Mouse (Mus musculus) cortical plate, adult 2 months (tissue): ENCODE measurements around the gene Rpl9-ps6. TPM values are rescaled to one million over a fixed set of nuclear protein-coding genes. Genes with fewer than 3 reads are reported as not detected.

Experiments used
- H3K27ac ChIP-seq: fragments of 200-500 bp; 2 replicates; pipeline ENCODE4 v1.5.1; 2012; ENCODE audit warnings: low read length, control low read depth, inconsistent platforms; ENCODE audit not compliant: insufficient read depth
- H3K4me1 ChIP-seq: fragments of 200-500 bp; 2 replicates; pipeline ENCODE4 v1.6.1; 2011; ENCODE audit warnings: low read length; ENCODE audit not compliant: control insufficient read depth, insufficient read depth
- H3K4me3 ChIP-seq: fragments of 200-500 bp; 2 replicates; pipeline ENCODE4 v1.5.1; 2011; ENCODE audit warnings: mild to moderate bottlenecking, low read length, control low read depth; ENCODE audit not compliant: insufficient read depth
- CTCF ChIP-seq: fragments of 200-500 bp; IDR thresholded peaks from 2 replicates; pipeline ENCODE4 v1.5.1; 2011; ENCODE audit warnings: mild to moderate bottlenecking, control low read depth, low read length; ENCODE audit not compliant: insufficient read depth; ENCODE audit errors: extremely low read depth
- POLR2A ChIP-seq: fragments of 200-500 bp; IDR thresholded peaks from 2 replicates; pipeline ENCODE4 v1.6.1; 2011; ENCODE audit warnings: mild to moderate bottlenecking, low read length, control low read depth; ENCODE audit not compliant: insufficient read depth; ENCODE audit errors: extremely low read depth
- polyA plus RNA-seq: library from polyadenylated mRNA; depleted of rRNA; stranded (reverse); fragments of >200 nt; gene quantifications from 2 replicates; pipeline ENCODE4 v1.2.3, GENCODE M21; 2012

Rpl9-ps6 gene
- polyA plus RNA-seq, 1 experiment = 46.1 TPM

GRCm38 (mm10) chr19:32485681-32486105 is 19.3 kb upstream of the Rpl9-ps6 start, which contains the start of gene Minpp1:
Gene Minpp1, plus strand, starts transcription at chr19:32485769.
- Histone ChIP-seq H3K4me3 (peak within 1 kb of the TSS; percentile 62), H3K4me1 (no peaks in the 10 kb centered on the region), H3K27ac (peak within 1 kb of the TSS; percentile 62; the same call in 1 of the 2 replicates)
- peak; percentile 65; the same call in 1 of the 2 replicates for TF ChIP-seq POLR2A
- no peak for TF ChIP-seq CTCF

- H3K4me1 ChIP-seq = no peaks in the 10 kb centered on the region
- H3K4me3 ChIP-seq = peak overlapping the region; percentile 62
- TF ChIP-seq POLR2A (no peak), CTCF (no peak)
- no peak overlapping the region for H3K27ac ChIP-seq
Observed at GRCm38 (mm10) chr19:32484941-32485660, 18.7 kb upstream of the Rpl9-ps6 start.

- TF ChIP-seq CTCF (no peak), POLR2A (no peak)
- no peak overlapping the region for H3K27ac ChIP-seq
- H3K4me1 ChIP-seq = no peaks in the 10 kb centered on the region
- H3K4me3 ChIP-seq = no peak overlapping the region
Observed at GRCm38 (mm10) chr19:32481511-32481910, 15.1 kb upstream of the Rpl9-ps6 start.

GRCm38 (mm10) chr19:32480791-32481442 is 14.5 kb upstream of the Rpl9-ps6 start:
- TF ChIP-seq POLR2A (no peak), CTCF (no peak)
- Histone ChIP-seq H3K27ac (no peak overlapping the region), H3K4me1 (no peaks in the 10 kb centered on the region), H3K4me3 (no peak overlapping the region)

- H3K27ac ChIP-seq = no peak overlapping the region
Observed at GRCm38 (mm10) chr19:32480255-32480654, 13.9 kb upstream of the Rpl9-ps6 start.

GRCm38 (mm10) chr19:32476712-32477052 is 10.3 kb upstream of the Rpl9-ps6 start:
- Histone ChIP-seq H3K27ac (no peak overlapping the region), H3K4me1 (no peaks in the 10 kb centered on the region), H3K4me3 (no peak overlapping the region)
- no peak for TF ChIP-seq POLR2A
- no peak for TF ChIP-seq CTCF

More at GRCm38 (mm10) chr19:32480255-32480654, 13.9 kb upstream of the Rpl9-ps6 start:
- Histone ChIP-seq H3K4me1 (no peaks in the 10 kb centered on the region), H3K4me3 (no peak overlapping the region)
- TF ChIP-seq CTCF = no peak
- TF ChIP-seq POLR2A = no peak

- Histone ChIP-seq H3K4me1 (no peaks in the 10 kb centered on the region), H3K27ac (no peak overlapping the region), H3K4me3 (no peak overlapping the region)
- no peak for TF ChIP-seq CTCF
- no peak for TF ChIP-seq POLR2A
Observed at GRCm38 (mm10) chr19:32476016-32476711, 9.8 kb upstream of the Rpl9-ps6 start.

- no peaks in the 10 kb centered on the region for H3K4me1 ChIP-seq
- no peak overlapping the region for H3K27ac ChIP-seq
- H3K4me3 ChIP-seq = no peak overlapping the region
- TF ChIP-seq CTCF (no peak), POLR2A (no peak)
Observed at GRCm38 (mm10) chr19:32470570-32471263, 4.3 kb upstream of the Rpl9-ps6 start.

- no peak for TF ChIP-seq POLR2A
- peak; percentile 34; the same call in 1 of the 2 replicates for TF ChIP-seq CTCF
- Histone ChIP-seq H3K27ac (no peak overlapping the region), H3K4me3 (no peak overlapping the region), H3K4me1 (no peaks in the 10 kb centered on the region)
Observed at GRCm38 (mm10) chr19:32470059-32470497, 3.7 kb upstream of the Rpl9-ps6 start.
